11 mouse cellular contexts compared by ENCODE assay signal in genomic region chr10:60792841-60793240, GRCm38 (mm10). TPM values are rescaled to one million over a fixed set of nuclear protein-coding genes. Genes with fewer than 3 reads are reported as not detected.
DNase-seq lines count a peak whose midpoint lies in the region; ATAC-seq and TF ChIP-seq lines count a peak whose summit lies in the region.
"Had no signal": no experiment of that assay in that cellular context is flagged by ENCODE, and none has a peak within 500 bp of the region (broad histone marks: within the 10 kb centered on the region; RNA-seq: fewer than 3 reads in every experiment).

No protein-coding gene starts in this region.

- H3K36me3 ChIP-seq in limb, embryonic 10.5 days: peaks cover 5% of the 10 kb centered on the region; the same call in 1 of the 2 replicates
- H3K36me3 ChIP-seq in thymus, adult 2 months (ENCODE audit: control insufficient read depth, insufficient read depth, low read length): no peaks in the 10 kb centered on the region
- H3K36me3 ChIP-seq in hindbrain, embryonic 16.5 days (ENCODE audit: control insufficient read depth, insufficient read depth, low read length): no peaks in the 10 kb centered on the region

- no peak for TF ChIP-seq CTCF in thymus, adult 2 months (IDR thresholded peaks at IDR 0.05; ENCODE audit: borderline replicate concordance, control insufficient read depth, extremely low read depth, insufficient read depth, low read length, poor library complexity)

- peaks cover 75% of the 10 kb centered on the region for H3K4me1 ChIP-seq in limb, embryonic 10.5 days
- no peaks in the 10 kb centered on the region for H3K4me1 ChIP-seq in thymus, adult 2 months (replicated peaks; ENCODE audit: control insufficient read depth, insufficient read depth, low read length)
- no peaks in the 10 kb centered on the region; the same call in 1 of the 2 replicates for H3K4me1 ChIP-seq in hindbrain, embryonic 16.5 days (ENCODE audit: control insufficient read depth, insufficient read depth, low read depth, low read length)

- peak; percentile 44 for ATAC-seq in frontal cortex, adult (ENCODE audit: low TSS enrichment)
- no peak for ATAC-seq in hindbrain, embryonic 16.5 days
- ATAC-seq: inflammation-experienced regulatory T-cells, adult 6 months had no signal

- no peaks in the 10 kb centered on the region for H3K27me3 ChIP-seq in limb, embryonic 10.5 days (ENCODE audit: low read depth, poor library complexity, severe bottlenecking)
- no peaks in the 10 kb centered on the region for H3K27me3 ChIP-seq in thymus, adult 2 months (ENCODE audit: control insufficient read depth, insufficient read depth, low read length)
- H3K27me3 ChIP-seq in hindbrain, embryonic 16.5 days (replicated peaks; ENCODE audit: control insufficient read depth, insufficient read depth, low read length): peaks cover 3% of the 10 kb centered on the region; the same call in 1 of the 2 replicates

- no peaks in the 10 kb centered on the region for H3K9me3 ChIP-seq in limb, embryonic 10.5 days (replicated peaks)
- H3K9me3 ChIP-seq in hindbrain, embryonic 16.5 days (ENCODE audit: control insufficient read depth, low read length): no peaks in the 10 kb centered on the region

- peak overlapping the region; percentile 86 for H3K27ac ChIP-seq in limb, embryonic 10.5 days
- H3K27ac ChIP-seq in thymus, adult 2 months (ENCODE audit: control insufficient read depth, insufficient read depth, low read length): no peak overlapping the region
- no peak overlapping the region for H3K27ac ChIP-seq in hindbrain, embryonic 16.5 days (ENCODE audit: low read depth, low read length)

- no peak for TF ChIP-seq POLR2A in thymus, adult 2 months (IDR thresholded peaks at IDR 0.05; ENCODE audit: control insufficient read depth, extremely low read depth, insufficient read depth, low read length, poor library complexity)

- no peak overlapping the region for H3K4me3 ChIP-seq in limb, embryonic 10.5 days
- H3K4me3 ChIP-seq in thymus, adult 2 months (ENCODE audit: control insufficient read depth, insufficient read depth, low read length): no peak overlapping the region
- no peak overlapping the region for H3K4me3 ChIP-seq in hindbrain, embryonic 16.5 days (ENCODE audit: low read length)
- H3K4me3 ChIP-seq: erythroblast, embryonic 14.5 days had no signal

- intact Hi-C loops in heart, postnatal 36 days (cut with DNase I): loop anchor here (2.0 kb wide), 1 partner anchor 16 kb away; no protein-coding TSS in a partner anchor

- DNase-seq in frontal cortex, postnatal 25 days (ENCODE audit: low spot score in 2 of 2): no peak
- DNase-seq in embryo, embryonic 10.5 days (ENCODE audit: low spot score): peak; percentile 55
- peak; percentile 43 to 50 for DNase-seq in heart, postnatal 36 days
- DNase-seq in limb, embryonic 10.5 days (ENCODE audit: low spot score): no peak
- no peak for DNase-seq in thymus, adult 2 months
- no peak for DNase-seq in retina, embryonic 14.5 days (ENCODE audit: low spot score)
- DNase-seq: thymus, postnatal 36 days had no signal

- H3K9ac ChIP-seq in hindbrain, embryonic 16.5 days (ENCODE audit: low read depth, low read length): no peak overlapping the region

- 32% methylated on average over 11 of the region's 11 CpGs for WGBS in limb, embryonic 10.5 days
- 48% methylated on average over 11 of the region's 11 CpGs for WGBS in thymus, adult 2 months
- WGBS in hindbrain, embryonic 16.5 days: 17% methylated on average over 11 of the region's 11 CpGs

- H3K4me2 ChIP-seq in hindbrain, embryonic 16.5 days (ENCODE audit: low read length): no peak overlapping the region

RNA-seq across cellular contexts. Expression of gene Unc5b, which starts 38.5 kb away (rescaled TPM):
- total RNA-seq in heart, postnatal 36 days (2021): 10 to 100 TPM; 14.5 to 14.7 TPM
- polyA plus RNA-seq in limb, embryonic 10.5 days (2016; fragmentation: Nextera tagmentation; extraction: Ambion mirVana): 10.2 and 11.8 TPM in 2 replicates
- 3.6 and 4.0 TPM in 2 replicates for polyA plus RNA-seq in thymus, adult 2 months (2012; rRNA removed)
- 2.6 and 3.1 TPM in 2 replicates for polyA plus RNA-seq in hindbrain, embryonic 16.5 days (2015; fragmentation: Nextera tagmentation; extraction: Ambion mirVana)
- polyA plus RNA-seq: erythroblast, embryonic 14.5 days had no signal

RNA-seq across cellular contexts. Expression of gene Slc29a3, which starts 40.2 kb away (rescaled TPM):
- 1 to 10 TPM; 3.2 to 6.7 TPM for total RNA-seq in heart, postnatal 36 days (2021)
- polyA plus RNA-seq in limb, embryonic 10.5 days (2016; fragmentation: Nextera tagmentation; extraction: Ambion mirVana): 7.0 and 8.0 TPM in 2 replicates
- 33.9 and 43.2 TPM in 2 replicates for polyA plus RNA-seq in thymus, adult 2 months (2012; rRNA removed)
- 10.5 and 11.1 TPM in 2 replicates for polyA plus RNA-seq in hindbrain, embryonic 16.5 days (2015; fragmentation: Nextera tagmentation; extraction: Ambion mirVana)

Comparison
In these comparisons a context has a peak if more than half of its experiments do, and no peak if none do; other contexts are left out.
1. DNase-seq: peak in embryo, embryonic 10.5 days (single experiment) and heart, postnatal 36 days (2 of 2); none in frontal cortex, postnatal 25 days (0 of 2), limb, embryonic 10.5 days (single experiment), thymus, adult 2 months (single experiment) and retina, embryonic 14.5 days (single experiment).